ENCODE assay signal across 24 mouse cellular contexts in genomic region chr17:43334074-43334473, GRCm38 (mm10). TPM values are rescaled to one million over a fixed set of nuclear protein-coding genes. Genes with fewer than 3 reads are reported as not detected.
A peak's percentile ranks its signal among the peaks of the same experiment; 100 is the strongest.
DNase-seq lines count a peak whose midpoint lies in the region; ATAC-seq and TF ChIP-seq lines count a peak whose summit lies in the region.
"Had no signal": no experiment of that assay in that cellular context is flagged by ENCODE, and none has a peak within 500 bp of the region (broad histone marks: within the 10 kb centered on the region; RNA-seq: fewer than 3 reads in every experiment).

No protein-coding gene starts in this region.

- WGBS in heart, adult 2 months: 49% methylated on average over 9 of the region's 9 CpGs
- WGBS in heart, embryonic 11.5 days (ENCODE audit: insufficient replicate concordance): 47% methylated on average over 9 of the region's 9 CpGs
- WGBS in limb, embryonic 11.5 days: 61% methylated on average over 9 of the region's 9 CpGs
- 69% methylated on average over 9 of the region's 9 CpGs for WGBS in limb, embryonic 10.5 days
- WGBS in intestine, postnatal 0 days: 20% methylated on average over 9 of the region's 9 CpGs

- H3K9ac ChIP-seq in heart, adult 2 months (ENCODE audit: low read depth, low read length): no peak overlapping the region
- no peak overlapping the region for H3K9ac ChIP-seq in heart, embryonic 11.5 days (ENCODE audit: low read depth, low read length)
- H3K9ac ChIP-seq in limb, embryonic 11.5 days (ENCODE audit: low read length): no peak overlapping the region
- no peak overlapping the region for H3K9ac ChIP-seq in intestine, postnatal 0 days (ENCODE audit: low read depth, low read length)
- H3K9ac ChIP-seq: forebrain, embryonic 13.5 days; stomach, embryonic 15.5 days had no signal

- H3K9me3 ChIP-seq in heart, embryonic 11.5 days (replicated peaks; ENCODE audit: control insufficient read depth, low read length): no peaks in the 10 kb centered on the region
- no peaks in the 10 kb centered on the region for H3K9me3 ChIP-seq in limb, embryonic 11.5 days (ENCODE audit: control insufficient read depth, low read length)
- H3K9me3 ChIP-seq in limb, embryonic 10.5 days (replicated peaks): no peaks in the 10 kb centered on the region
- no peaks in the 10 kb centered on the region for H3K9me3 ChIP-seq in intestine, postnatal 0 days (ENCODE audit: control insufficient read depth)
- H3K9me3 ChIP-seq: embryonic facial prominence, embryonic 10.5 days; forebrain, embryonic 13.5 days; heart, embryonic 10.5 days; midbrain, embryonic 10.5 days; stomach, embryonic 15.5 days had no signal

- no peak for ATAC-seq in heart, embryonic 11.5 days (replicated peaks; ENCODE audit: insufficient number of reproducible peaks, low FRiP score, low TSS enrichment)
- ATAC-seq in limb, embryonic 11.5 days (ENCODE audit: insufficient number of reproducible peaks, low FRiP score, low TSS enrichment, low read depth): 0 out of 2 replicates have a peak, but pooled peaks have one; percentile 49
- ATAC-seq in common myeloid progenitor, adult 5-6 weeks (replicated peaks; ENCODE audit: low read depth, poor library complexity, severe bottlenecking): peak; percentile 15; the same call in 1 of the 2 replicates
- ATAC-seq in intestine, postnatal 0 days: peak; percentile 60
- ATAC-seq: forebrain, embryonic 13.5 days had no signal

- H3K79me2 ChIP-seq in heart, adult 2 months (replicated peaks; ENCODE audit: control insufficient read depth, insufficient read depth, low read length): no peaks in the 10 kb centered on the region

- intact Hi-C loops in heart, adult 2 months (cut with DNase I): loop anchor here (2.0 kb wide), 1 partner anchor 59 kb away; no protein-coding TSS in a partner anchor

- no peak for DNase-seq in heart, adult 2 months
- no peak for DNase-seq in limb, embryonic 11.5 days (ENCODE audit: low spot score)
- no peak for DNase-seq in limb, embryonic 10.5 days (ENCODE audit: low spot score)
- no peak for DNase-seq in frontal cortex, postnatal 25 days (ENCODE audit: low spot score in 2 of 2)
- no peak for DNase-seq in c-Kit-positive CD71-positive TER-119-positive erythroid progenitor cells, embryonic 14.5 days (ENCODE audit: low spot score)
- DNase-seq: adrenal gland, postnatal 14 days; cerebellum, adult 18-20 months; cerebellum, postnatal 25 days; gastrocnemius, postnatal 14 days; layer of hippocampus, postnatal 36 days; lung, postnatal 14 days; right cerebral cortex, postnatal 25 days; thymus, adult 18-20 months had no signal

- no peak for TF ChIP-seq EP300 in heart, adult 2 months (IDR thresholded peaks at IDR 0.05; ENCODE audit: insufficient read depth, low read depth, low read length)

- TF ChIP-seq POLR2A in heart, adult 2 months (IDR thresholded peaks at IDR 0.05; ENCODE audit: insufficient read depth, low read depth, low read length): no peak

- H3K27me3 ChIP-seq in heart, adult 2 months (ENCODE audit: control insufficient read depth, insufficient read depth, low read length): no peaks in the 10 kb centered on the region
- no peaks in the 10 kb centered on the region for H3K27me3 ChIP-seq in heart, embryonic 11.5 days (ENCODE audit: control insufficient read depth, insufficient read depth, low read length)
- H3K27me3 ChIP-seq in limb, embryonic 11.5 days (ENCODE audit: control insufficient read depth, insufficient read depth, low read length): no peaks in the 10 kb centered on the region
- no peaks in the 10 kb centered on the region for H3K27me3 ChIP-seq in limb, embryonic 10.5 days (ENCODE audit: low read depth, poor library complexity, severe bottlenecking)
- no peaks in the 10 kb centered on the region for H3K27me3 ChIP-seq in intestine, postnatal 0 days (replicated peaks; ENCODE audit: control insufficient read depth, insufficient read depth, low read length)
- H3K27me3 ChIP-seq: forebrain, embryonic 13.5 days; stomach, embryonic 15.5 days had no signal

- TF ChIP-seq CTCF in heart, adult 2 months (IDR thresholded peaks at IDR 0.05): no peak
- TF ChIP-seq CTCF in intestine, postnatal 0 days (IDR thresholded peaks at IDR 0.05; ENCODE audit: low read depth): no peak

- H3K4me2 ChIP-seq in heart, embryonic 11.5 days: no peak overlapping the region
- no peak overlapping the region for H3K4me2 ChIP-seq in limb, embryonic 11.5 days (ENCODE audit: low read depth, severe bottlenecking)
- H3K4me2 ChIP-seq in intestine, postnatal 0 days (replicated peaks; ENCODE audit: low read depth): no peak overlapping the region
- H3K4me2 ChIP-seq: forebrain, embryonic 13.5 days; stomach, embryonic 15.5 days had no signal

- peak overlapping the region; percentile 5; the same call in 1 of the 2 replicates for H3K27ac ChIP-seq in heart, adult 2 months
- H3K27ac ChIP-seq in heart, embryonic 11.5 days (ENCODE audit: low read depth, low read length): no peak overlapping the region
- no peak overlapping the region for H3K27ac ChIP-seq in limb, embryonic 11.5 days (replicated peaks; ENCODE audit: low read depth, low read length)
- no peak overlapping the region for H3K27ac ChIP-seq in limb, embryonic 10.5 days
- no peak overlapping the region for H3K27ac ChIP-seq in intestine, postnatal 0 days (ENCODE audit: low read depth, low read length)
- H3K27ac ChIP-seq: embryonic facial prominence, embryonic 10.5 days; forebrain, embryonic 13.5 days; heart, embryonic 10.5 days; layer of hippocampus, adult 2 months; midbrain, embryonic 10.5 days; stomach, embryonic 15.5 days had no signal

- peaks cover 3% of the 10 kb centered on the region for H3K36me3 ChIP-seq in heart, adult 2 months (ENCODE audit: control insufficient read depth, insufficient read depth, low read length)
- H3K36me3 ChIP-seq in heart, embryonic 11.5 days (ENCODE audit: control insufficient read depth, insufficient read depth, low read length): no peaks in the 10 kb centered on the region
- H3K36me3 ChIP-seq in limb, embryonic 11.5 days (ENCODE audit: control insufficient read depth, insufficient read depth, low read length): no peaks in the 10 kb centered on the region
- no peaks in the 10 kb centered on the region for H3K36me3 ChIP-seq in limb, embryonic 10.5 days
- no peaks in the 10 kb centered on the region for H3K36me3 ChIP-seq in intestine, postnatal 0 days (ENCODE audit: control insufficient read depth, insufficient read depth)
- H3K36me3 ChIP-seq: embryonic facial prominence, embryonic 10.5 days; G1E; heart, embryonic 10.5 days; midbrain, embryonic 10.5 days; stomach, embryonic 15.5 days had no signal

- no peak overlapping the region for H3K4me3 ChIP-seq in heart, adult 2 months
- no peak overlapping the region for H3K4me3 ChIP-seq in heart, embryonic 11.5 days (ENCODE audit: low read depth, low read length)
- no peak overlapping the region for H3K4me3 ChIP-seq in limb, embryonic 11.5 days (ENCODE audit: low read depth, low read length)
- no peak overlapping the region for H3K4me3 ChIP-seq in limb, embryonic 10.5 days
- no peak overlapping the region for H3K4me3 ChIP-seq in intestine, postnatal 0 days (ENCODE audit: low read depth, low read length)
- H3K4me3 ChIP-seq: embryonic facial prominence, embryonic 10.5 days; forebrain, embryonic 13.5 days; heart, embryonic 10.5 days; layer of hippocampus, adult 2 months; midbrain, embryonic 10.5 days; stomach, embryonic 15.5 days had no signal

- peaks cover 13% of the 10 kb centered on the region for H3K4me1 ChIP-seq in heart, adult 2 months (ENCODE audit: control insufficient read depth, insufficient read depth, low read length)
- peaks cover 4% of the 10 kb centered on the region; the same call in 1 of the 2 replicates for H3K4me1 ChIP-seq in heart, embryonic 11.5 days (ENCODE audit: control insufficient read depth, insufficient read depth, low read length)
- peaks cover 3% of the 10 kb centered on the region; the same call in 1 of the 2 replicates for H3K4me1 ChIP-seq in limb, embryonic 11.5 days (ENCODE audit: control insufficient read depth, insufficient read depth, low read length)
- peaks cover 21% of the 10 kb centered on the region for H3K4me1 ChIP-seq in limb, embryonic 10.5 days
- no peaks in the 10 kb centered on the region for H3K4me1 ChIP-seq in intestine, postnatal 0 days (replicated peaks; ENCODE audit: control insufficient read depth, insufficient read depth, low read length)
- H3K4me1 ChIP-seq: forebrain, embryonic 13.5 days had no signal

RNA-seq across cellular contexts. Expression of gene Adgrf5, which starts 26.2 kb away (rescaled TPM):
- total RNA-seq in heart, adult 2 months (2021): 100 to 1,000 TPM; 184 to 231 TPM
- 57.7 and 116 TPM in 2 replicates for polyA plus RNA-seq in heart, adult 2 months (2012; rRNA removed)
- polyA plus RNA-seq in heart, embryonic 11.5 days (2014; fragmentation: Nextera tagmentation; extraction: Ambion mirVana): 13.9 and 20.8 TPM in 2 replicates
- 9.6 TPM in 2 replicates for polyA plus RNA-seq in limb, embryonic 11.5 days (2014; fragmentation: Nextera tagmentation; extraction: Ambion mirVana)
- 7.2 and 10.5 TPM in 2 replicates for polyA plus RNA-seq in limb, embryonic 10.5 days (2016; fragmentation: Nextera tagmentation; extraction: Ambion mirVana)
- total RNA-seq in common myeloid progenitor, adult 5-6 weeks (2017): not detected in 2 replicates
- polyA plus RNA-seq in intestine, postnatal 0 days (2015; fragmentation: Nextera tagmentation; extraction: Ambion mirVana): 3.7 and 4.2 TPM in 2 replicates
- total RNA-seq: neutrophil, adult 5-6 weeks had no signal
- polyA plus RNA-seq: G1E had no signal
